Mouse (Mus musculus) heart, adult 2 months (tissue): ENCODE results near the gene Cebpzos.

ENCODE experiments used
- CTCF ChIP-seq: fragments of 200-600 bp; IDR thresholded peaks from 2 replicates; pipeline ENCODE4 v1.8.1; 2022; ENCODE audit warnings: antibody characterized with exemption, mild to moderate bottlenecking, moderate library complexity
- EP300 ChIP-seq: fragments of 200-500 bp; IDR thresholded peaks from 2 replicates; pipeline ENCODE4 v1.6.1; 2011; ENCODE audit warnings: low read depth, low read length, control low read depth; ENCODE audit not compliant: insufficient read depth
- POLR2A ChIP-seq: fragments of 200-500 bp; IDR thresholded peaks from 2 replicates; pipeline ENCODE4 v1.6.1; 2011; ENCODE audit warnings: mild to moderate bottlenecking, low read depth, low read length, control low read depth; ENCODE audit not compliant: insufficient read depth

DNA sequence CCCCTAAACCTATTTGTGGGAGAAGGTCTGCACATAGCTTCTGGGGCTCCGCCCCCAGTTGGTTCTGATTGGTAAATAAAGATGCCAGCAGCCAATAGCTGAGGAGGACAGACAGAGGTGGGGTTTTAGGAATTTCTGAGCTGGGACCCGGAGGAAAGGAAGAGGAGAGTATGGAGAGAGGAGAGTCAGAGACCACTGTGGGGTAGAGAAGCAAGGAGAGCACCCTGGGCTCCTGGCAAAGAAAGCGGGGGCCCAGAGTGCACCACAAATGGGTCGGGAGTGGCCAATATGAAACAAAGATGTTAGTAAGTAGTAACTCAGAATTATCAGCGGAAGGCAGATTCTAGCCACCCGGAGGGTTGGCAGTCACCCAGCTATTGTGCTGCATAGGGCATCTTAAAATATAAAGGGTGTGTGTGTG is 3.4 kb upstream of the Cebpzos start:
- no peak for TF ChIP-seq CTCF
- no peak for TF ChIP-seq POLR2A
- TF ChIP-seq EP300: no peak
